Mouse (Mus musculus) midbrain, embryonic 14.5 days (tissue): ENCODE measurements around the gene Fut2. TPM values are rescaled to one million over a fixed set of nuclear protein-coding genes. Genes with fewer than 3 reads are reported as not detected.

Experiments
- ATAC-seq: fragments of 200-750 bp; cut with Nextera tagmentation; 2 replicates; pipeline ENCODE4 v1.8.0; 2017; ENCODE audit warnings: moderate number of reproducible peaks, moderate library complexity; ENCODE audit not compliant: low FRiP score, low TSS enrichment
- DNase-seq: peaks from one replicate; pipeline ENCODE4 v3.0.0-alpha.2; 2015
- H3K27ac ChIP-seq: fragments of 300-500 bp; sonication (generic); replicated peaks from 2 replicates; pipeline ENCODE4 v1.5.1; 2014; ENCODE audit warnings: mild to moderate bottlenecking, low read depth, low read length, moderate library complexity
- H3K27me3 ChIP-seq: fragments of 300-500 bp; sonication (generic); 2 replicates; pipeline ENCODE4 v1.6.1; 2014; ENCODE audit warnings: low read length, control low read depth, mixed read lengths; ENCODE audit not compliant: control insufficient read depth, insufficient read depth
- H3K36me3 ChIP-seq: fragments of 300-500 bp; sonication (generic); 2 replicates; pipeline ENCODE4 v1.6.1; 2014; ENCODE audit warnings: low read length, control low read depth; ENCODE audit not compliant: control insufficient read depth, insufficient read depth
- H3K4me1 ChIP-seq: fragments of 300-500 bp; sonication (generic); 2 replicates; pipeline ENCODE4 v1.6.1; 2014; ENCODE audit warnings: mild to moderate bottlenecking, antibody characterized with exemption, low read length, control low read depth; ENCODE audit not compliant: control insufficient read depth, insufficient read depth
- H3K4me2 ChIP-seq: fragments of 300-500 bp; sonication (generic); 2 replicates; pipeline ENCODE4 v1.6.1; 2014; ENCODE audit warnings: mild to moderate bottlenecking, low read length, moderate library complexity
- H3K4me3 ChIP-seq: fragments of 300-500 bp; sonication (generic); replicated peaks from 2 replicates; pipeline ENCODE4 v1.5.1; 2014; ENCODE audit warnings: low read depth, low read length
- H3K9ac ChIP-seq: fragments of 300-500 bp; sonication (generic); replicated peaks from 2 replicates; pipeline ENCODE4 v1.6.1; 2014; ENCODE audit warnings: mild to moderate bottlenecking, low read length, moderate library complexity
- H3K9me3 ChIP-seq: fragments of 300-500 bp; sonication (generic); 2 replicates; pipeline ENCODE4 v1.6.1; 2016; ENCODE audit warnings: low read length, control low read depth, mixed read lengths; ENCODE audit not compliant: control insufficient read depth
- WGBS: fragments of 180-500 bp; shearing (Covaris S2); extraction: QIAGEN DNeasy Blood & Tissue Kit; methylation state at CpG from one replicate; pipeline ENCODE4 v1.1.7; 2014; 5-methylcytosine and 5-hydroxymethylcytosine counted together
- polyA plus RNA-seq: library from polyadenylated mRNA; unstranded; fragments of >200 nt; fragmentation: Nextera tagmentation; extraction: Ambion mirVana; gene quantifications from 2 replicates; pipeline ENCODE4 v1.2.1, GENCODE M21; 2014

The Fut2 gene
- polyA plus RNA-seq, 1 experiment from 2014 or later, result 0.12 TPM

GRCm38 (mm10) chr7:45709677-45710355 is 43.6 kb upstream of the Fut2 start:
- Histone ChIP-seq H3K36me3 (peaks cover 39% of the 10 kb centered on the region), H3K27ac (peak overlapping the region; percentile 67), H3K4me2 (peak overlapping the region; percentile 96), H3K4me1 (peaks cover 63% of the 10 kb centered on the region), H3K9me3 (no peaks in the 10 kb centered on the region), H3K9ac (no peak overlapping the region; the same call in 1 of the 2 replicates), H3K27me3 (no peaks in the 10 kb centered on the region), H3K4me3 (no peak overlapping the region)
- DNase-seq (no peak), ATAC-seq (no peak)
- WGBS, result 61% methylated on average over 14 of the region's 14 CpGs

GRCm38 (mm10) chr7:45709036-45709435 is 42.8 kb upstream of the Fut2 start:
- no peaks in the 10 kb centered on the region for H3K27me3 ChIP-seq
- H3K9ac ChIP-seq, result no peak overlapping the region
- H3K27ac ChIP-seq, result peak overlapping the region; percentile 67
- 20% methylated on average over 6 of the region's 6 CpGs for WGBS
- DNase-seq, result peak; percentile 84
- no peak overlapping the region for H3K4me3 ChIP-seq
- H3K4me2 ChIP-seq, result peak overlapping the region; percentile 96
- ATAC-seq, result no peak
- no peaks in the 10 kb centered on the region for H3K9me3 ChIP-seq
- H3K36me3 ChIP-seq, result peaks cover 39% of the 10 kb centered on the region
- H3K4me1 ChIP-seq, result peaks cover 58% of the 10 kb centered on the region

GRCm38 (mm10) chr7:45708221-45708761 is 42.1 kb upstream of the Fut2 start:
- Histone ChIP-seq H3K27ac (peak overlapping the region; percentile 67), H3K4me3 (no peak overlapping the region), H3K27me3 (no peaks in the 10 kb centered on the region), H3K36me3 (peaks cover 36% of the 10 kb centered on the region), H3K9ac (0 out of 2 replicates have a peak overlapping the region, but pooled peaks have one; percentile 6), H3K4me1 (peaks cover 65% of the 10 kb centered on the region), H3K4me2 (peak overlapping the region; percentile 96), H3K9me3 (no peaks in the 10 kb centered on the region)
- 56% methylated on average over 13 of the region's 13 CpGs for WGBS
- ATAC-seq (no peak), DNase-seq (no peak)

GRCm38 (mm10) chr7:45707375-45707967 is 41.3 kb upstream of the Fut2 start:
- ATAC-seq (no peak), DNase-seq (peak; percentile 91)
- no peaks in the 10 kb centered on the region for H3K27me3 ChIP-seq
- H3K27ac ChIP-seq, result peak overlapping the region; percentile 1; the same call in 1 of the 2 replicates
- H3K36me3 ChIP-seq, result peaks cover 28% of the 10 kb centered on the region
- WGBS, result under 1% methylated on average over 27 of the region's 27 CpGs
- H3K4me1 ChIP-seq, result peaks cover 73% of the 10 kb centered on the region
- H3K9me3 ChIP-seq, result no peaks in the 10 kb centered on the region
- H3K9ac ChIP-seq, result no peak overlapping the region
- peak overlapping the region; percentile 96 for H3K4me2 ChIP-seq
- peak overlapping the region; percentile 51 for H3K4me3 ChIP-seq

GRCm38 (mm10) chr7:45706721-45707241 is 40.6 kb upstream of the Fut2 start:
- peak; percentile 86 for DNase-seq
- WGBS, result 2% methylated on average over 36 of the region's 45 CpGs

GRCm38 (mm10) chr7:45705873-45706281 is 39.7 kb upstream of the Fut2 start:
- peak overlapping the region; percentile 96 for H3K4me2 ChIP-seq
- no peaks in the 10 kb centered on the region for H3K9me3 ChIP-seq
- peak overlapping the region; percentile 51 for H3K4me3 ChIP-seq
- H3K4me1 ChIP-seq, result peaks cover 80% of the 10 kb centered on the region
- ATAC-seq (no peak), DNase-seq (no peak)
- 0 out of 2 replicates have a peak overlapping the region, but pooled peaks have one; percentile 39 for H3K9ac ChIP-seq
- 0% methylated on average over 7 of the region's 7 CpGs for WGBS
- no peaks in the 10 kb centered on the region for H3K27me3 ChIP-seq
- peaks cover 12% of the 10 kb centered on the region for H3K36me3 ChIP-seq
- no peak overlapping the region for H3K27ac ChIP-seq

More at GRCm38 (mm10) chr7:45706721-45707241, 40.6 kb upstream of the Fut2 start:
- Histone ChIP-seq H3K9me3 (no peaks in the 10 kb centered on the region), H3K27ac (0 out of 2 replicates have a peak overlapping the region, but pooled peaks have one; percentile 1), H3K36me3 (peaks cover 21% of the 10 kb centered on the region), H3K4me2 (peak overlapping the region; percentile 96), H3K4me1 (peaks cover 73% of the 10 kb centered on the region), H3K9ac (peak overlapping the region; percentile 61), H3K4me3 (peak overlapping the region; percentile 51), H3K27me3 (no peaks in the 10 kb centered on the region)
- no peak for ATAC-seq

GRCm38 (mm10) chr7:45705443-45705864 is 39.3 kb upstream of the Fut2 start:
- H3K9ac ChIP-seq, result peak overlapping the region; percentile 39; the same call in 1 of the 2 replicates
- peaks cover 8% of the 10 kb centered on the region for H3K36me3 ChIP-seq
- H3K9me3 ChIP-seq, result no peaks in the 10 kb centered on the region
- H3K4me3 ChIP-seq, result peak overlapping the region; percentile 51
- WGBS, result under 1% methylated on average over 21 of the region's 21 CpGs
- peak overlapping the region; percentile 96 for H3K4me2 ChIP-seq
- ATAC-seq (no peak), DNase-seq (no peak)
- no peaks in the 10 kb centered on the region for H3K27me3 ChIP-seq
- peak overlapping the region; percentile 60 for H3K27ac ChIP-seq
- H3K4me1 ChIP-seq, result peaks cover 77% of the 10 kb centered on the region

- H3K27me3 ChIP-seq, result no peaks in the 10 kb centered on the region
- peak within 1 kb of the TSS; percentile 51 for H3K4me3 ChIP-seq
- 0% methylated on average over 36 of the region's 36 CpGs for WGBS
- peak within 1 kb of the TSS; percentile 56 for H3K9ac ChIP-seq
- H3K36me3 ChIP-seq, result peaks cover 2% of the 10 kb centered on the region; the same call in 1 of the 2 replicates
- peak; percentile 89 for ATAC-seq
- H3K9me3 ChIP-seq, result no peaks in the 10 kb centered on the region
- peak within 1 kb of the TSS; percentile 96 for H3K4me2 ChIP-seq
- H3K27ac ChIP-seq, result peak within 1 kb of the TSS; percentile 93
- DNase-seq, result peak; percentile 99
- H3K4me1 ChIP-seq, result peaks cover 77% of the 10 kb centered on the region
Measured at GRCm38 (mm10) chr7:45704730-45705442, 38.7 kb upstream of the Fut2 start, which contains the start of gene Dbp. Gene Dbp, plus strand, starts transcription at chr7:45705088.
